Mouse (Mus musculus) kidney, postnatal 10 days (tissue): ENCODE results near the gene C530008M17Rik.

ENCODE experiments used
- DNase-seq: peaks from one replicate; pipeline ENCODE4 v3.0.0; 2021; ENCODE audit warnings: mixed read lengths

C530008M17Rik gene

DNA sequence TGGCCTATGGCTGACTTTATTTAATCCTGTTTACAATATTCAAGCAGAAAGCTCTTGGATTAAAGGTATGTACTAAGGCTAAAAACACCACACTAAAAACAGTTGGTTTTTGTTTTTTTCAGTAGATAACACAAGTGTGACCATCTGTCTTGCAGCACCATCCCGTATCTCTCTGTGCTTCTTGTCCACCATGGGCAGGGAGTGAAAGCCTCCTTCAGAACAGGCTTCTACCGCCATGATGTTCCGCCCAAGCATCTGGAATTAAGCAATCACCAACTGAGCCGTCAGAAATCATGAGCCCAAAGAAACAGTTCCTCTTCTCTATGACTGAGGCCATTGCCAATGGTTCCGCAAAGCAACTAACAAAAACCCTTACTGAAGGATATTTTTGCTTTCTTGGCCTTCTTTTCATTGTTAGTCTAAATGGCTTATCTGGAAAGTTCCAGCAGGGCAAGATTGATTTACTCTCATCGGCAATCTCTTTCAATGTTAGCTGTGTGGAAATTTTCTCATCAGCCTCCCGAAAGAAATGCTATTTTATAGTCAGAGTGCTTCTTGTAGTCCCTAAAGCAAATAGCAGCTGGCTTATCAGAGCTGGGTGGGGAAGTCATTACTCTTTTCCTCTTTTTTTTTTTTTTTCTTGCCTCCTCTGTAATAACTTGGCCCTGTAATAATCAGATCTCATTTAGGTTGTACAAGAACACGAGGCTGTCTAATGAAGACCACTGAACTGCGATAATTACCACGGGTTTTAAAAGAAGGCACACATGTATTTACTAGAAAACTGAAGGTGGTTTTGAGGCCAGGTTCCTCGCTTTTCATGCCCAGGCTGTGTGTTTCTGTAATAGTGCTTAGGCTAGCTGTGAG is 49.2 kb downstream of the C530008M17Rik start:
- no peak for DNase-seq

DNA sequence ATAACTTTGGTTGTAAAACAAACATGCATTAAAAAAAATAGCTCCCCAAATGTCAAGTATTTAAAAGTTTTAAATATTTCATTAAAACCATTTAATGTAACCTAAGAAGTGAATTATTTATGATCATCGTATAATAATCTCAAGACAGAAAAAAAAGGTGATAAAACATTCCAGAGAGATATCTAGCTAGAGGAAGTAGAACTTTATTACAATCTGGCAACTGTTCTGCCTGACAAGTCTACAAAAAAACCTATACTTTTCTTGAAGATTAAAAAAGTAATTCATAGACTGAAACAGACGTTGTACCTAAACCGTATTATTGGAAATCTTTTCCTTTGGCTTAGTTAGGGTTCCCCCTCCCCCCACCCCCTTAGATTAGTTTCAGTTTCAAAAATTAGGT is 50.8 kb downstream of the C530008M17Rik start:
- DNase-seq = no peak

GRCm38 (mm10) chr5:76708004-76708403 is 51.7 kb downstream of the C530008M17Rik start:
- no peak for DNase-seq

DNA sequence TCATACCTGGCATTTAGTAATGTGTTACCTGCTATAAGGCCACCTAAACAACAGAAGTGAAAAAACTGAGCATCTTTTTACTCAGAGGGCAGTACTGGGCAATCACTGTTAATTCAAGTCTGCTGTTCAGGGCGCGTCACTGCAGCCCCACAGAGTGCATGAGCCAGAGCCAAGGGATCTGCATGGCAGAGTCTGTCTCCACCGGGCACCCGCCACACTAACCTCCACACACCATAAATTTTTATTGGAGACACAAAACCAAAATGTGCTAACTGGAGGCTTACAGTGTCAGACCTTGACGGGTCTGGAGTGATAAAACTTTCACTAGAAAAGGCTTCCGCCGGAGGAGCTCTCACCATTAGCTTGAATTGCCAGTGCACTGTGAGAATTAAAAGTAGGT is 57.4 kb downstream of the C530008M17Rik start:
- DNase-seq = no peak

- DNase-seq = no peak
Measured at GRCm38 (mm10) chr5:76719954-76720353, 63.6 kb downstream of the C530008M17Rik start.

DNA sequence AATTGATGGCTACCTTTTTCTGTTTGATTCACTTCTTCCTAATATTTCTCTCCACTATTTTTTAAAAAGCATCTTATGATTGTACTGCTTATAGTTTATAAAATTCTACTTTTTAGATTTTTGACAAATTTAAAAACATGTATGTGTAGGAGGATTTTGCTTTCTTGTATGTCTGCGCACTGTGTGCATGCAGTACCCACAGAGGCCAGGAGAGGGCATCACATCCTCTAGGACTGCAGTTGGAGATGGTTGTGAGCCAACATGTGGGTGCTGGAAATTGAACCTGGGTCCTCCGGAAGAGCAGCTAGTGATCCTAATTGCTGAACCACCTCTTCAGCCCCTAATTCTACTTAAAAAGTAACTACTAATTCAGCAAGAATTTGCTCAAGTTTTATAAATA is 68.6 kb downstream of the C530008M17Rik start:
- DNase-seq = no peak

DNA sequence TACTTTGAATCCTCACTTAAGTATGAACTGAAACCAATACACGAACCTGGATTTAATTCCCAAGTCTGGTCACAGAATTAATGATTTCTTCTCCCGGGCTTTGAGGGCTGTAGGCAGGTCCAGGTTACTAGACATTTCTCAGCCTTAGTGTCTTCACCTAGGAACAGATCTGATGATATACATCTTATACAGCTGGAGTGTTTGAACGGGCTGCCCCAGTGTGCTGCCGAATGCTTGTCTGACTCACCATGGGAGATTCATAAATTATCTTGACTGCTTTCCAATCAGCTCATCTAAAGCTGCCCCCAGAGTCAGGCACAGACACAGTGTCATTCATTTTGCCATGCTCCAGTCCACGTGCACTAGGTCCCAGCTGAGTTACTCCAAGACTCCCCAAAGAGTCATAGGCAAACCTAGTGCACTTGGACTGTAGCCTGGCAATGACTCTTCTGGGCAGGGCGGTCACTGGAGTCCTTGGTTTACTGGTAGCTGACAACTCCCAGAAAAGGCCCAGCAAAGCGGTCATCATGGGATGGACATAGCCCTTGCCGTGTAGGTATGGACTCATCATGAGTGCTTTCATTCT is 70.3 kb downstream of the C530008M17Rik start:
- DNase-seq = no peak

DNA sequence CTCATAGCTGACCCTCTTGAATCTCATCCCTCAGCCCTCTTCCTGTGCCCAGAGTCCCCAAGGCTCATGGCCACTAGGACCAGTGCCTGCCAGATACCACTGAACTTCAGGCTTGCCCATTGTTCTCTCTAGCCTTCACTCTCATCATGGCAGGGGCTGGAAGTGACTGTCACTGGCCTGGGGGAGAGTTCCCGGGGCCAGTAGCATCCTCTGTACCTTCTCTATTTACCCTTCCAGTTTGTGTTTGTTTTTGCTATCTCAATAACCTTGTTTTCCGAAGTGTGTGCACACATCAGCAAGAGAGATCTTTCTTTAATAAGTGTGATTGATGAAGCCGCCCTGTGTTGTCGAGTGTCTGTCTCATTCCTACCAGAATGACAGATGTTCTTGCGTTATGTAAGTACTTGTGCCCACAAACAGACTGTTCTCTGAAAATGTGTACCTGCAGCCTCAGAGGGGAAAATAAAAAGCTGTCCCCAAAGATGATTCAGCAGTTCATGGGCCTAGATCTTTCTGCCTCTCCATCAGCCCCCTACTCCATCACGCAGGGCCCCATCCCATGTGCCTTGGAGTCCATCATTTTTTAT is 76.8 kb downstream of the C530008M17Rik start:
- DNase-seq = no peak

- no peak for DNase-seq
Measured at GRCm38 (mm10) chr5:76741463-76741862, 85.2 kb downstream of the C530008M17Rik start.

GRCm38 (mm10) chr5:76742076-76742475 is 85.8 kb downstream of the C530008M17Rik start:
- no peak for DNase-seq

GRCm38 (mm10) chr5:76744737-76745209 is 88.5 kb downstream of the C530008M17Rik start:
- no peak for DNase-seq

- DNase-seq = no peak
Measured at GRCm38 (mm10) chr5:76747851-76748250, 91.5 kb downstream of the C530008M17Rik start.

DNA sequence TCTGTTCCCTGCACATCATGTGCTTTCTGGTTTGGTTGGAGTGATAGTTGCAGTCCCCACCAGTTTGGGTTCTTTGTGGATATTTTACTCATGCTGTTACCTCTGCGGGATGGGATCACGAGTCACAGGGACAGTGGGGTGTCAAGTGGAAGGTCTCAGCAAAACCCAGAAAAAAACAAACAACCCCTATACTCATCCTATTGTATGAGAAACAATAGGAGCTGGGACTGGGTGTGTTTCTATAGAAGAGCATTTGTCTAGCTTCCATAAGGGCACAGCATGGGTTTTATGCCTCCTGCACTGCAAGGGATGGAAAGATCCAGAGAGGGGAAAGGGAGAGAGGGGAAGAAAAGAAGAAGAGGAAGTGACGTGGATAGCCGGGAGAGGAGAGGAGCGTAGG is 96.0 kb downstream of the C530008M17Rik start:
- no peak for DNase-seq

GRCm38 (mm10) chr5:76760349-76760748 is 104.0 kb downstream of the C530008M17Rik start:
- no peak for DNase-seq

- no peak for DNase-seq
Measured at GRCm38 (mm10) chr5:76762030-76762698, 105.9 kb downstream of the C530008M17Rik start.

GRCm38 (mm10) chr5:76763148-76763701 is 106.9 kb downstream of the C530008M17Rik start:
- DNase-seq = no peak

DNA sequence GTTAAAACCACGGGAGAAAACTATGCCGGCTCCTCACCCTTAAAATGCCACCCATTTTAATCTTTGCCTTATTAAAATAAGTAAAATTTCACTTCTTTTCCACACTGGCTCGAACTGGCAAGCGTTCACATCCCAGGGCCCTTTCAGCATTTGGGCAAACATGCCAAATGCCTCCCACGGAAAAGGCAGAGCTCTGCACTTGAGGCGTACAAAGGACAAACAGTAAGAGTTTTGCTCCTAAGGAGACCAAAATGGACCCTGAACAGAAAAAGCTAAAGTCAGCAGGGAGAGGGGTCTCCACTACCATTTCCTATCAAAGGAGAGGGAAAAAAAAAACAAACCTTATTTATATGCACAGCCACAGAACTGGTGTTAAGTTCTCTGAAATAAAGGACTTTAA is 107.4 kb downstream of the C530008M17Rik start:
- no peak for DNase-seq

GRCm38 (mm10) chr5:76769014-76769413 is 112.7 kb downstream of the C530008M17Rik start:
- no peak for DNase-seq

DNA sequence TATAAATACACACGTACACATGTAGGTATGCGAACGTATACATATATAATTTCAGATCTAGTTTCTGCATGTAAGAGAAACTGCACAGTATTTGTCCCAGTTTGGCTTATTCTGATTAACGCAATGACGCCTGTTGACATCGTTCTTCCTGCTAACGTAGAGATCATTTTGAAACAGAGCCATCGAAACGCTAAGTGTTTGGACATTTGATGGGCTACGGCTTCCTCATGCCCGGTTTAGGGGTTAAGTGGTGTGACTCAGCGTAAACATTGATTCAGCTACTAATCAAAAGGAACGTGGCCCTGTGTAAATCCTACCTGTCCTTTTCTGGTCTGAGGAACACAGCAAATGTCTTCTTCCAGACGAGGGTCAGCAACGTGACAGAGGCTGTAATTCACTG is 113.3 kb downstream of the C530008M17Rik start:
- DNase-seq = no peak

DNA sequence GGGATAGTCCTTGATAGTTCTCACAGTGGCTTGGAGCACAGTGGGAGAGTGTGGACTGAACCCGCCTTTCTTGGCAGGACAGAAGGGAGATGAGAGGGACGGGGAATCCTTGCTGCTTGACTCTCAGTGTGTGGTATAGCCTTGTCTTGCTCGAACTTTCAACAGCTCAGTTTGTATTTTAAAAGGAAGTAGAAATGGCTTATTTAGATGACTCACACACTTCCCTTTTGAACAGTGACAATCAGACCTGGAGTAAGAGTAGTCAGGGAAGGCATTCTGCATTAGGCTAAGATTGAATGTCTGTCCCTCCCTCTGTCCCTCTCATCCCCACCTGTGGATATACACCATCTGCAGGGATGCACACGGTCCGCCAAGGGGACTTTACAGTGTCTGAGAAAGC is 115.1 kb downstream of the C530008M17Rik start:
- DNase-seq = no peak

DNA sequence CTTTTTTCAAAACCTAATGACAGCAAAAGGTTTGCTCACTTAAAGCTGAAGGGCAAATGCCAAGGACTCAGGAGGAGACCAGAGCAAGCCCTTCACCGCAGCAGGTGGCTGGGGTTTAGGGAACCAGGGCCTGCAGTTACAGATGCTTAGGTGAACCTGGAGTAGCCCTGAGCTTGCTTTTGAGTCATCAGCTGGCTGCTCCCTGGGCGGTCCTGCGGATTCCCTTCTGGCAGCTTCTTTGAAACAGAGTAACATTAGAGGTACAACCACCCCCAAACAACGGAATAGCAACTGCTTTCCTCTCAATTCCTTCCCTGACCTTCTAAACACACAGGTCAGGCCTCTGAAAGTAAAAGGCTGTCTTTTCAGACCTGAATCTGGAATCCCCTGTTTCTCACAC is 116.5 kb downstream of the C530008M17Rik start:
- DNase-seq = no peak

DNA sequence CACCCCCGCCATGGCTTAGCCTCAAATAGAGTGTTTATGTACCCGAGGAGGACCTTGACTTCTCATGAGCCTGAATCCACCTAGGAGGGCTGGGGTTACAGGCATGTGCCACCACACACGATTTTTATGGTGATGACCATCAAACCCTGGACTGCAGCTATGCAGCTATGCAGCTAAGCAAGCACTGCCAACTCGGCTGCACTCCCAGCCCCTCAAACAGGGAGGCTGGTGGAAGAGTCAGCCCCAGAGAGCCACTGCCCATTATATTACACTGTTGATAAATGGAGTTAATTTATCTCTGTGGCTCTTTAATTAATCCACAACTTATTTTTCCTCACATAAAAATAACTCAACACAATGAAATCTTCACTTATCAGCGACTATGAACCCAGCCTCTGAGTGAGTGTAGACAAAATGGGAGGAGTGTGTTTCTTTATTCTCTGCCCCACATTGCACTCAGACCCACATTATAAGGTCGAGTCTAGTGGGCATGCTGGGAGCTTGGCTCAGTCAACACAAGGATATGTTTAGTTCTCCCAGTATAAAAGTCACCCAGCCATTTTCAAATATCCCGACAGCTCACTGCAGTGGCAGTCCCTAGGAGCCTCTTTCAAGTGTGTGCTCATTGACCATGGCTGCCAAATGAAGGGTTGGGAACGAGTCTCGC is 117.3 kb downstream of the C530008M17Rik start:
- no peak for DNase-seq
